Mouse (Mus musculus): ENCODE results near the gene Map1s.

DNA sequence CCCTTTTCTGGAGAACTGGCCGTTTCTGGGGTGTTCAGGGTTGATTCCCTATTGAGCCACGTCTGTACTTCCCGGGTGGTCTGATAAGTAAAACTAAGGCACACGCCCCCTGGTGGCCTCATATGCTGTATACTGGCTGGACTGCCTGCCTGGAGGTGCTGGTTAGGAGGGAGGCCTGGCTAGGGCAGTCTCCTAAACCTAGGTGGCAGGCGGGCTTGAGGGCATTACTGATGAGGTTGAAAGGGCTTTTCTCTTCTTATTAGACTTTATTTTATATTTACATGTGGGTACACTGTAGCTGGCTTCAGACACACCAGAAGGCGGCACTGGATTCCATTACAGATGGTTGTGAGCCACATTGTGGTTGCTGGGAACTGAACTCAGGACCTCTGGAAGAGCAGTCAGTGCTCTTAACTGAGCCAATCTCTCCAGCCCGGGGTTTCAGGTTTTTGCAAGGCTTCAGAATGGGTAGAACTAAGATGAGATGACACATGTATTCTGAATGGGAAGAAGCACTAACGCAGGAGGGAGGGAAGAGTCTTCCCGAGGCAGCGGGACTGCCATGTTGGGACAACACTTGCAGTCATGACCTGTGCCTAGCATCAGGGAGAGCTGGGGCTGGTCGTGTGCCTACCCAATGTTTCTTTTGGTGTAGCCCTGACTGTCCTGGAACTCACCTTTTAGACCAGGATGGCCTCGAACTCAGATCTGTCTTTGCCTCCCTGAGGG, 11.9 kb upstream of the Map1s start:
- TF ChIP-seq GATA1 (IDR thresholded peaks at IDR 0.05; ENCODE audit: low read length) (no peak), TAL1 (IDR thresholded peaks at IDR 0.05; ENCODE audit: low read length) (no peak)
